Mouse (Mus musculus): ENCODE data around the gene Lama2. TPM values are rescaled to one million over a fixed set of nuclear protein-coding genes. Genes with fewer than 3 reads are reported as not detected.

Gene Lama2
- 7.6 and 9.5 TPM in 2 replicates for polyA plus RNA-seq (2014; fragmentation: Nextera tagmentation; extraction: Ambion mirVana)

GRCm38 (mm10) chr10:27619658-27620057 is at the start of gene Lama2:
Gene Lama2 (minus strand): TSS chr10:27619758.
- 95% methylated on average over 3 of the region's 3 CpGs for WGBS
- Histone ChIP-seq H3K4me1 (replicated peaks; ENCODE audit: control insufficient read depth, insufficient read depth, low read length) (no peaks in the 10 kb centered on the region), H3K4me2 (ENCODE audit: low read depth, low read length, severe bottlenecking) (no peak within 1 kb of the TSS), H3K27me3 (ENCODE audit: control insufficient read depth, insufficient read depth, low read length) (no peaks in the 10 kb centered on the region), H3K4me3 (ENCODE audit: low read depth, low read length) (no peak within 1 kb of the TSS), H3K9ac (ENCODE audit: low read length) (no peak within 1 kb of the TSS), H3K36me3 (ENCODE audit: control insufficient read depth, insufficient read depth, low read length) (no peaks in the 10 kb centered on the region), H3K9me3 (ENCODE audit: control insufficient read depth, low read length) (no peaks in the 10 kb centered on the region), H3K27ac (ENCODE audit: low read depth, low read length) (no peak within 1 kb of the TSS)
- DNase-seq (ENCODE audit: low spot score) (no peak), ATAC-seq (replicated peaks; ENCODE audit: low FRiP score) (no peak)

GRCm38 (mm10) chr10:27664391-27664790 is 44.8 kb upstream of the Lama2 start:
- ATAC-seq (replicated peaks; ENCODE audit: low FRiP score) (no peak), DNase-seq (ENCODE audit: low spot score) (no peak)
- WGBS, result 84% methylated on average over 1 of the region's 1 CpGs
- no peaks in the 10 kb centered on the region for H3K36me3 ChIP-seq (ENCODE audit: control insufficient read depth, insufficient read depth, low read length)
- no peaks in the 10 kb centered on the region for H3K27me3 ChIP-seq (ENCODE audit: control insufficient read depth, insufficient read depth, low read length)
- H3K4me2 ChIP-seq (ENCODE audit: low read depth, low read length, severe bottlenecking), result no peak overlapping the region
- H3K27ac ChIP-seq (ENCODE audit: low read depth, low read length), result no peak overlapping the region
- no peaks in the 10 kb centered on the region for H3K4me1 ChIP-seq (replicated peaks; ENCODE audit: control insufficient read depth, insufficient read depth, low read length)
- H3K4me3 ChIP-seq (ENCODE audit: low read depth, low read length), result no peak overlapping the region
- H3K9me3 ChIP-seq (ENCODE audit: control insufficient read depth, low read length), result no peaks in the 10 kb centered on the region
- no peak overlapping the region for H3K9ac ChIP-seq (ENCODE audit: low read length)

GRCm38 (mm10) chr10:27663396-27663795 is 43.8 kb upstream of the Lama2 start:
- Histone ChIP-seq H3K4me1 (replicated peaks; ENCODE audit: control insufficient read depth, insufficient read depth, low read length) (no peaks in the 10 kb centered on the region), H3K27me3 (ENCODE audit: control insufficient read depth, insufficient read depth, low read length) (no peaks in the 10 kb centered on the region), H3K27ac (ENCODE audit: low read depth, low read length) (no peak overlapping the region), H3K4me2 (ENCODE audit: low read depth, low read length, severe bottlenecking) (no peak overlapping the region), H3K36me3 (ENCODE audit: control insufficient read depth, insufficient read depth, low read length) (no peaks in the 10 kb centered on the region), H3K4me3 (ENCODE audit: low read depth, low read length) (no peak overlapping the region), H3K9me3 (ENCODE audit: control insufficient read depth, low read length) (no peaks in the 10 kb centered on the region), H3K9ac (ENCODE audit: low read length) (no peak overlapping the region)
- 100% methylated on average over 1 of the region's 1 CpGs for WGBS
- no peak for ATAC-seq (replicated peaks; ENCODE audit: low FRiP score)
- DNase-seq (ENCODE audit: low spot score), result no peak

GRCm38 (mm10) chr10:27654164-27654563 is 34.6 kb upstream of the Lama2 start:
- no peaks in the 10 kb centered on the region for H3K9me3 ChIP-seq (ENCODE audit: control insufficient read depth, low read length)
- H3K4me2 ChIP-seq (ENCODE audit: low read depth, low read length, severe bottlenecking), result no peak overlapping the region
- ATAC-seq (replicated peaks; ENCODE audit: low FRiP score) (no peak), DNase-seq (ENCODE audit: low spot score) (no peak)
- no peaks in the 10 kb centered on the region for H3K27me3 ChIP-seq (ENCODE audit: control insufficient read depth, insufficient read depth, low read length)
- H3K27ac ChIP-seq (ENCODE audit: low read depth, low read length), result no peak overlapping the region
- no peak overlapping the region for H3K9ac ChIP-seq (ENCODE audit: low read length)
- no peaks in the 10 kb centered on the region for H3K36me3 ChIP-seq (ENCODE audit: control insufficient read depth, insufficient read depth, low read length)
- H3K4me3 ChIP-seq (ENCODE audit: low read depth, low read length), result no peak overlapping the region
- 92% methylated on average over 4 of the region's 4 CpGs for WGBS
- no peaks in the 10 kb centered on the region for H3K4me1 ChIP-seq (replicated peaks; ENCODE audit: control insufficient read depth, insufficient read depth, low read length)

- ATAC-seq (replicated peaks; ENCODE audit: low FRiP score), result no peak
These were observed 33.3 kb upstream of the Lama2 start for GRCm38 (mm10) chr10:27652694-27653335.

GRCm38 (mm10) chr10:27635721-27636120 is 16.2 kb upstream of the Lama2 start:
- DNase-seq (ENCODE audit: low spot score), result no peak

More at GRCm38 (mm10) chr10:27652694-27653335, 33.3 kb upstream of the Lama2 start:
- H3K4me1 ChIP-seq (replicated peaks; ENCODE audit: control insufficient read depth, insufficient read depth, low read length), result no peaks in the 10 kb centered on the region
- no peak overlapping the region for H3K4me3 ChIP-seq (ENCODE audit: low read depth, low read length)
- no peaks in the 10 kb centered on the region for H3K27me3 ChIP-seq (ENCODE audit: control insufficient read depth, insufficient read depth, low read length)
- no peak overlapping the region for H3K9ac ChIP-seq (ENCODE audit: low read length)
- 73% methylated on average over 8 of the region's 8 CpGs for WGBS
- H3K4me2 ChIP-seq (ENCODE audit: low read depth, low read length, severe bottlenecking), result no peak overlapping the region
- H3K27ac ChIP-seq (ENCODE audit: low read depth, low read length), result no peak overlapping the region
- no peaks in the 10 kb centered on the region for H3K36me3 ChIP-seq (ENCODE audit: control insufficient read depth, insufficient read depth, low read length)
- no peaks in the 10 kb centered on the region for H3K9me3 ChIP-seq (ENCODE audit: control insufficient read depth, low read length)
- DNase-seq (ENCODE audit: low spot score), result no peak

GRCm38 (mm10) chr10:27631002-27631401 is 11.4 kb upstream of the Lama2 start:
- H3K4me3 ChIP-seq (ENCODE audit: low read depth, low read length), result no peak overlapping the region
- H3K27ac ChIP-seq (ENCODE audit: low read depth, low read length), result no peak overlapping the region
- H3K36me3 ChIP-seq (ENCODE audit: control insufficient read depth, insufficient read depth, low read length), result no peaks in the 10 kb centered on the region
- no peaks in the 10 kb centered on the region for H3K27me3 ChIP-seq (ENCODE audit: control insufficient read depth, insufficient read depth, low read length)
- no peak for DNase-seq (ENCODE audit: low spot score)
- no peak overlapping the region for H3K9ac ChIP-seq (ENCODE audit: low read length)
- no peaks in the 10 kb centered on the region for H3K9me3 ChIP-seq (ENCODE audit: control insufficient read depth, low read length)
- no peak for ATAC-seq (replicated peaks; ENCODE audit: low FRiP score)
- no peaks in the 10 kb centered on the region for H3K4me1 ChIP-seq (replicated peaks; ENCODE audit: control insufficient read depth, insufficient read depth, low read length)
- H3K4me2 ChIP-seq (ENCODE audit: low read depth, low read length, severe bottlenecking), result no peak overlapping the region
- 85% methylated on average over 4 of the region's 4 CpGs for WGBS

More at GRCm38 (mm10) chr10:27635721-27636120, 16.2 kb upstream of the Lama2 start:
- H3K36me3 ChIP-seq (ENCODE audit: control insufficient read depth, insufficient read depth, low read length), result no peaks in the 10 kb centered on the region
- H3K9ac ChIP-seq (ENCODE audit: low read length), result no peak overlapping the region
- no peak overlapping the region for H3K4me2 ChIP-seq (ENCODE audit: low read depth, low read length, severe bottlenecking)
- no peak for ATAC-seq (replicated peaks; ENCODE audit: low FRiP score)
- no peaks in the 10 kb centered on the region for H3K4me1 ChIP-seq (replicated peaks; ENCODE audit: control insufficient read depth, insufficient read depth, low read length)
- H3K27ac ChIP-seq (ENCODE audit: low read depth, low read length), result no peak overlapping the region
- WGBS, result 62% methylated on average over 2 of the region's 2 CpGs
- no peaks in the 10 kb centered on the region for H3K27me3 ChIP-seq (ENCODE audit: control insufficient read depth, insufficient read depth, low read length)
- no peak overlapping the region for H3K4me3 ChIP-seq (ENCODE audit: low read depth, low read length)
- H3K9me3 ChIP-seq (ENCODE audit: control insufficient read depth, low read length), result no peaks in the 10 kb centered on the region

GRCm38 (mm10) chr10:27621697-27622449 is 2.3 kb upstream of the Lama2 start:
- WGBS, result 88% methylated on average over 9 of the region's 9 CpGs
- no peaks in the 10 kb centered on the region for H3K9me3 ChIP-seq (ENCODE audit: control insufficient read depth, low read length)
- DNase-seq (ENCODE audit: low spot score), result no peak
- no peak for ATAC-seq (replicated peaks; ENCODE audit: low FRiP score)
- H3K27ac ChIP-seq (ENCODE audit: low read depth, low read length), result no peak overlapping the region
- no peaks in the 10 kb centered on the region for H3K36me3 ChIP-seq (ENCODE audit: control insufficient read depth, insufficient read depth, low read length)
- no peaks in the 10 kb centered on the region for H3K27me3 ChIP-seq (ENCODE audit: control insufficient read depth, insufficient read depth, low read length)
- no peak overlapping the region for H3K4me2 ChIP-seq (ENCODE audit: low read depth, low read length, severe bottlenecking)
- no peaks in the 10 kb centered on the region for H3K4me1 ChIP-seq (replicated peaks; ENCODE audit: control insufficient read depth, insufficient read depth, low read length)
- no peak overlapping the region for H3K4me3 ChIP-seq (ENCODE audit: low read depth, low read length)
- H3K9ac ChIP-seq (ENCODE audit: low read length), result no peak overlapping the region
